Mouse (Mus musculus) stomach, postnatal 0 days (tissue): ENCODE results near the gene Enpep. TPM values are rescaled to one million over a fixed set of nuclear protein-coding genes. Genes with fewer than 3 reads are reported as not detected.

ENCODE experiments used
- ATAC-seq: fragments of 200-750 bp; cut with Nextera tagmentation; 2 replicates; pipeline ENCODE4 v1.8.0; 2017; ENCODE audit not compliant: low FRiP score, low TSS enrichment
- DNase-seq: peaks from one replicate; pipeline ENCODE4 v3.0.0-alpha.2; 2016; ENCODE audit warnings: low spot score
- H3K27ac ChIP-seq: fragments of 300-500 bp; sonication (generic); replicated peaks from 2 replicates; pipeline ENCODE4 v1.5.1; 2014; ENCODE audit warnings: mild to moderate bottlenecking, control low read depth
- H3K27me3 ChIP-seq: fragments of 300-500 bp; sonication (generic); 2 replicates; pipeline ENCODE4 v1.6.1; 2014; ENCODE audit warnings: low read length; ENCODE audit not compliant: control insufficient read depth, insufficient read depth
- H3K36me3 ChIP-seq: fragments of 300-500 bp; sonication (generic); 2 replicates; pipeline ENCODE4 v1.6.1; 2014; ENCODE audit warnings: low read length, mixed read lengths; ENCODE audit not compliant: control insufficient read depth, insufficient read depth
- H3K4me1 ChIP-seq: fragments of 300-500 bp; sonication (generic); replicated peaks from 2 replicates; pipeline ENCODE4 v1.6.1; 2014; ENCODE audit warnings: antibody characterized with exemption; ENCODE audit not compliant: control insufficient read depth, insufficient read depth
- H3K4me2 ChIP-seq: fragments of 300-500 bp; sonication (generic); replicated peaks from 2 replicates; pipeline ENCODE4 v1.6.1; 2014; ENCODE audit warnings: low read depth, mild to moderate bottlenecking, control low read depth, moderate library complexity
- H3K4me3 ChIP-seq: fragments of 300-500 bp; sonication (generic); 2 replicates; pipeline ENCODE4 v1.5.1; 2014; ENCODE audit warnings: low read depth, low read length, control low read depth
- H3K9ac ChIP-seq: fragments of 300-500 bp; sonication (generic); 2 replicates; pipeline ENCODE4 v1.6.1; 2014; ENCODE audit warnings: mild to moderate bottlenecking, low read length, control low read depth, mixed read lengths
- H3K9me3 ChIP-seq: fragments of 300-500 bp; sonication (generic); 2 replicates; pipeline ENCODE4 v1.6.1; 2016; ENCODE audit warnings: low read length; ENCODE audit not compliant: control insufficient read depth
- CTCF ChIP-seq: IDR thresholded peaks from 2 replicates; pipeline ENCODE4 v1.5.1; 2016; ENCODE audit warnings: antibody characterized with exemption, low read depth, mild to moderate bottlenecking, moderate library complexity
- EP300 ChIP-seq: optimal IDR thresholded peaks from 2 replicates; pipeline ENCODE3; 2016; ENCODE audit warnings: antibody characterized with exemption
- WGBS: fragments of 180-500 bp; shearing (Covaris S2); extraction: QIAGEN DNeasy Blood & Tissue Kit; methylation state at CpG from one replicate; pipeline ENCODE4 v1.1.7; 2014; 5-methylcytosine and 5-hydroxymethylcytosine counted together
- polyA plus RNA-seq: library from polyadenylated mRNA; unstranded; fragments of >200 nt; fragmentation: Nextera tagmentation; extraction: Ambion mirVana; gene quantifications from 2 replicates; pipeline ENCODE4 v1.2.1, GENCODE M21; 2015

Gene Enpep
- polyA plus RNA-seq, 1 experiment from 2014 or later = 6.3 TPM

DNA sequence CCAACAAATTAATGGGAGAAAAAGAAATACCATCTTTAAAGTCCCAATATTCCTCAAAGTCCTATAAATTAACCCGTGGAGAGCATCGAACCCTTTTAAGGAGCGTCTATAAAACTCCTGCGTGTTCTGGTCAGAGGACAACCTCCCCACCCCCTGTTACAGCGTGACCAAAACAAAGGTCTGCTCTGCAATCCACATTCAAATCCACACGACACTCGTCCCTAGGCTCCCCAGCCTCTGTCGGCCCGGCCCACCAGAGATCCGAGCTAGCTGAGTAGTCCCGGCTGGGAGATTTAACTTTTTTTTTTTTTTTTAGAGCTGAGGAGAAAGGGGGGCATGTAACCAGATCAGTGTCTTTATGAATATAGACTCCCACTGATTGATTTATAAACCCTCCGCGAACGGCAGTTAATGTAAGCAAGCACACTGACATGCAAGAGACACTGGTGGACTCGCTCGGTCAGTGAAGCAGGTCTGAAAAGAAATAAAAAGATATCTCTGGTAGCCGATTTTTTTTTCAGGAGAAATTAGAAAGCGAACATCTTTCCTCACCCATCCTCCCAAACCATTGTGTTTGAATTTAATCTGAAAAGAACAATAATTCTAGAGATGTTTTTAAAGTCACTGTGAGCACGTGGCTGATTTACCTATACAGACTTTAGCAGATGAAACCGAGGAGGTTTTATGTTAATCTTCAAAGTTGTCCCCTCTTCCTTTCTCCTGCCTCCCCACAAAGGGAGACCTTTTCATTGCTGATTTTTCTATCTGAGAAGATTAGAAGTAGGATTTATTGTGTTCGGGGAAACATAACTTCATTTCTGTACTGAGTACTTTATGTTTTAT lies 109.9 kb downstream of the Enpep start:
- H3K4me2 ChIP-seq = no peak overlapping the region
- 18% methylated on average over 21 of the region's 21 CpGs for WGBS
- H3K9ac ChIP-seq = no peak overlapping the region
- ATAC-seq = no peak
- no peak overlapping the region for H3K4me3 ChIP-seq
- TF ChIP-seq EP300 = no peak
- TF ChIP-seq CTCF = no peak
- DNase-seq = no peak
- no peaks in the 10 kb centered on the region for H3K36me3 ChIP-seq
- H3K4me1 ChIP-seq = no peaks in the 10 kb centered on the region
- H3K27me3 ChIP-seq = peaks cover 16% of the 10 kb centered on the region; the same call in 1 of the 2 replicates
- no peaks in the 10 kb centered on the region for H3K9me3 ChIP-seq
- H3K27ac ChIP-seq = no peak overlapping the region

DNA sequence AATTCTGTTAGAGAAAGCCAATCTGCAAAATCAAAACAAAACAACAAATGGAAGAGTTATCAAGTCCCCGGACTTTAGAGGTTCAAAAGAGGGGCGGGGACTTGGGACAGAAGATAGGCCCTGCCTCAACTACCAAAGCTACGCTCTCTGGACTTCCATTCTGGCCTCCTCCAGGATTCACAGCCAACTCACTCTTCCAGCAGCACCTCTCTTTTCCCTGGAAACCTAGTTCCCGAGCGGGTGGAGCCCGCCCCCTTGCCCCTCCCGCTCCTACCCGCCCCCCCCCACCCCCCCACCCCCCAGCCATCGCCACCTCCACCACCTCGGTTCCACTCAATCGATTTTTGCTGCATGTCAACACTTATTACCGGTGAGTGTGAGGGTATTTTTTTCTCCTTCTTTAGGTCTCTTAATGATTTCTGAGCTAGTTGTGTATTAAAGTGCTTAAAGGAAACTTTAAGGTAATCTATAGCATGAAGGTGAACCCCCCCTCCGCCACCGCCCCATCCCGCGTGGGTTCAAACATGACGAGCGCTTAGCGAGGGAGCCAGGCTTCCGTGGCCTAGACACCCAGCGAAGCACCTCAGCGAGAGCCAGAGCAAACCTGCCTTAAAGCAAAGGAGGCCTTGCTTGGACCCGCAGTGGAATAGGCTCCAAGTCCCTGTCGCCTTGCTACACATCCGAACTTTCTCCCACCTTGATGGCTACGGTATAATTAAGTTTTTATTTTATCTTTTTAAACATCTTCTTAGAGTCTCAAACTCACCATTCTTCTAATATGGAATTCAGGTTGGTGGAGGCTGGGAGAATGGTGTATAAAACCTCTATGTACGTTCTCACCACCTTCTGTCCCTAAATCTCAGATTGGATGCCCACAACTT lies 110.9 kb downstream of the Enpep start:
- Histone ChIP-seq H3K9me3 (no peaks in the 10 kb centered on the region), H3K4me1 (no peaks in the 10 kb centered on the region), H3K36me3 (no peaks in the 10 kb centered on the region), H3K27ac (no peak overlapping the region), H3K27me3 (peaks cover 20% of the 10 kb centered on the region; the same call in 1 of the 2 replicates), H3K4me3 (no peak overlapping the region), H3K9ac (no peak overlapping the region), H3K4me2 (no peak overlapping the region)
- DNase-seq (no peak), ATAC-seq (no peak)
- 30% methylated on average over 27 of the region's 27 CpGs for WGBS
- TF ChIP-seq EP300 = no peak
- TF ChIP-seq CTCF = no peak

DNA sequence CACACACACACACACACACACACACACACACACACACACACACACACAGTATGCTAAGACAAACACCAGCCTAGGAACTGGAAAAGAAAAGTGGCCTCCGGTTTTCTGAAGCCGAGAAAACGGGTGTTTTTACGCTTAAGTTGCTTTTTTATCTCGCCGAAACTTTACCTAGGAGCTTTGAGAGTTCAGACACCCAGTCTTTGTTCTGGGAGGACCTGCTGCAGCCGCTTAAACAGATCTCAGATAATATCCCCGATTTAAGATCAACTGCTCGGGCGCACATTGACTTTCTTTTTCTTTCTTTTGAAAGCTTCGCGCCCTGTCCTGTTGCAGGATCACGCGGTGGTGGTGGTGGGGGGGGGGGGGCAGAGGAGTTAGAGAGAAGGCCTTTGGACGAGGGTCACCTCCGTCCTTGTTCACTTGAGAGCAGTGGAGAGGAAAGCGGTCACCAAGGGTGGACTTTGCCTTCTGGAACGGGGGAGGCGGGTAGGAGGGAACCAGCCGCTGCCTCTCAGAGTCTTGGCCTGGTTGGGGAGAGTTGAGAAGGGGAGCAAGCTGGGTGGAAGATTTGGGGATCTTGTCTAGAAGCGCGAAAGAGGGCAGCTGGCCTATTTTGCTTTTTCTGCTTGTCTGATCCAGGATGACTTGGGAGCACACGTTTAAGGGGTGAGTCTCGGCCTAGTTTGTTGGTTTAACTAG lies 111.7 kb downstream of the Enpep start:
- Histone ChIP-seq H3K4me3 (no peak overlapping the region), H3K27me3 (peaks cover 20% of the 10 kb centered on the region; the same call in 1 of the 2 replicates)
- WGBS = 20% methylated on average over 24 of the region's 24 CpGs

DNA sequence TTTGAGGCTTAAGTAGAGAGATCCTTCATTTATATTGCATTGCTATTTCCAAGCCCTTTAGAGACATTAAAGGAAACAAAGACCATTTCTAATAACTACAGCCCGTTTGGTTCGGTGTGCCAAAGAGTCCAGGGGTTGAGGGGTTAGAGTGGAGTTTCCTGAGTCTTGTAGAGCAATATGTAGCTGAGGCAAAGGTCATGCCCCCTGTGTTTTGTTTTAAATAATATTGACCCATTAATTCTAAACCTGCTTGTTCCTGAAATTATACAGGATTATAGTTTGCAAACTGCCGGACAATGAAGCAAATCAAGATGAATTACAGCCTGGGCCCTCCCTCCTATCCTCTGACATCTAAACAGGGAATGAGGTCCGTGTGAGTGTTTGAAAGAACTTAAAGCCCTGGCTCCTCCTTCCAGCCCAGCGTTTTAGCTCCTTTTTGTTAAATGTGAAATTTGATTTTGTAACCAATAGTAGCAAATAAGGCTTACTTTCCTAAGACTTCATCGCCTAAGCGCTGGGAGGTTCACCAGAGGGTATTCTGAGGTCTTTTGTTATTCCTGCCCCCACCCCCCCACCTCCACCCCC lies 112.3 kb downstream of the Enpep start:
- Histone ChIP-seq H3K4me2 (no peak overlapping the region), H3K9ac (no peak overlapping the region), H3K27ac (no peak overlapping the region), H3K27me3 (peaks cover 20% of the 10 kb centered on the region; the same call in 1 of the 2 replicates), H3K36me3 (no peaks in the 10 kb centered on the region), H3K4me3 (no peak overlapping the region), H3K9me3 (no peaks in the 10 kb centered on the region), H3K4me1 (no peaks in the 10 kb centered on the region)
- DNase-seq = no peak
- 16% methylated on average over 7 of the region's 7 CpGs for WGBS
- ATAC-seq = 0 out of 2 replicates have a peak, but pooled peaks have one; percentile 30
- TF ChIP-seq EP300 = no peak
- TF ChIP-seq CTCF = no peak

More for the DNA sequence above, 111.7 kb downstream of the Enpep start:
- H3K27ac ChIP-seq = no peak overlapping the region
- TF ChIP-seq EP300 (no peak), CTCF (no peak)
- no peak for ATAC-seq
- H3K4me2 ChIP-seq = peak overlapping the region; percentile 12; the same call in 1 of the 2 replicates
- DNase-seq = no peak
- H3K9me3 ChIP-seq = no peaks in the 10 kb centered on the region
- H3K4me1 ChIP-seq = no peaks in the 10 kb centered on the region
- no peaks in the 10 kb centered on the region for H3K36me3 ChIP-seq
- no peak overlapping the region; the same call in 1 of the 2 replicates for H3K9ac ChIP-seq

Other genes starting within 250 kb of the Enpep start
- 9.7 and 10.8 TPM in 2 replicates for gene Pitx2, start 132.8 kb downstream of the Enpep start, polyA plus RNA-seq
- gene Elovl6, start 199.6 kb upstream of the Enpep start, polyA plus RNA-seq = 32.9 and 34.2 TPM in 2 replicates